Comparison of ENCODE assay signal across 8 mouse cellular contexts in the genomic region with DNA sequence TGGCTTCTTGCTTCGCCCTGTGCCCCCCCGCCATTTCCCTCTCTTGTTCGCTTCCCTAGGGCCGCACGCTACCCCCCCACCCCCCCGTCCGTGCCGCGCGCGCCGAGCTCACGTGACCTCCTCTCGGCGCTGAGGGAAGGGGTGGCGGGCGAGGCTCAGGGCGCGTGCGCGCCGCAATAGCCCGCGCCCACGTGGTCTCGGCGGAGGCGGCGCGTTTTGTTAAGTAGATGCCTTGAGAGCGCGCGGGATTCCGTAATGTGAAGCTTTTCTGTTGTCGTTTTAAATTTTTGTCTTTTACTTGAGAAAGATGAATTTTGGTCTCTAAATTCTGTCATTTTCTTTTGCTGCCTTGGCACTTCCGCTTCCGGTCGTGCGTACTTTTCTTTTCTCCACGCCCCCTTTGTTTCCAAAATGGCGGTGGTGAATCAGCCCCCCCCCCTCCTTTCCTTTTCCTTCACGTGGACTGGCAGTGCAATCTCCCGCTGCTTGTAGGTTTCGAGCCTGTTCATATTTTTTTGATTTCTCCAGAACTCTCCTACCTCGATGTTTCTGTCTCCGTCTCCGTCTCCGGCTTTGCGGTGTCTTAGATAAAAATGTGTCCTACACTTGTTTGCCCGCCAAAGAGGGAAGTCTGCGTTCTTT. TPM values are rescaled to one million over a fixed set of nuclear protein-coding genes. Genes with fewer than 3 reads are reported as not detected.
A peak's percentile ranks its signal among the peaks of the same experiment; 100 is the strongest.
DNase-seq lines count a peak whose midpoint lies in the region; ATAC-seq and TF ChIP-seq lines count a peak whose summit lies in the region.

No protein-coding gene starts in this region.

- H3K4me2 ChIP-seq in hindbrain, embryonic 11.5 days (replicated peaks; ENCODE audit: low read depth, low read length): peak overlapping the region; percentile 47
- H3K4me2 ChIP-seq in liver, embryonic 11.5 days: peak overlapping the region; percentile 100

- no peaks in the 10 kb centered on the region for H3K9me3 ChIP-seq in ES-Bruce4 (replicated peaks; ENCODE audit: control insufficient read depth, insufficient read depth, low read length, poor library complexity, severe bottlenecking)
- no peaks in the 10 kb centered on the region for H3K9me3 ChIP-seq in hindbrain, embryonic 11.5 days (ENCODE audit: control insufficient read depth, low read length)
- no peaks in the 10 kb centered on the region for H3K9me3 ChIP-seq in liver, embryonic 11.5 days (ENCODE audit: control insufficient read depth, low read length)

- peaks cover 3% of the 10 kb centered on the region; the same call in 1 of the 2 replicates for H3K4me1 ChIP-seq in kidney, adult 2 months (ENCODE audit: control insufficient read depth, insufficient read depth, low read length)
- peaks cover 8% of the 10 kb centered on the region for H3K4me1 ChIP-seq in ES-Bruce4 (ENCODE audit: control insufficient read depth, insufficient read depth, low read length)
- H3K4me1 ChIP-seq in hindbrain, embryonic 11.5 days (replicated peaks; ENCODE audit: control insufficient read depth, insufficient read depth, low read length): peaks cover 2% of the 10 kb centered on the region; the same call in 1 of the 2 replicates
- H3K4me1 ChIP-seq in liver, embryonic 11.5 days (replicated peaks; ENCODE audit: control insufficient read depth, insufficient read depth, low read length): peaks cover 37% of the 10 kb centered on the region

- no peaks in the 10 kb centered on the region; the same call in 1 of the 2 replicates for H3K36me3 ChIP-seq in kidney, adult 2 months (ENCODE audit: control insufficient read depth, insufficient read depth, low read length)
- H3K36me3 ChIP-seq in ES-Bruce4 (ENCODE audit: control insufficient read depth, insufficient read depth, low read length, poor library complexity, severe bottlenecking): peaks cover 6% of the 10 kb centered on the region
- 0 out of 2 replicates have a peak, but pooled peaks cover 3% of the 10 kb centered on the region for H3K36me3 ChIP-seq in hindbrain, embryonic 11.5 days (ENCODE audit: control insufficient read depth, insufficient read depth, low read length)
- H3K36me3 ChIP-seq in liver, embryonic 11.5 days (ENCODE audit: control insufficient read depth, insufficient read depth, low read length): peaks cover 18% of the 10 kb centered on the region

- under 1% methylated on average over 51 of the region's 51 CpGs for WGBS in kidney, adult 2 months
- WGBS in hindbrain, embryonic 11.5 days: under 1% methylated on average over 32 of the region's 51 CpGs
- WGBS in liver, embryonic 11.5 days: under 1% methylated on average over 48 of the region's 51 CpGs

- H3K9ac ChIP-seq in ES-Bruce4 (ENCODE audit: low read depth, poor library complexity, severe bottlenecking): peak overlapping the region; percentile 93
- H3K9ac ChIP-seq in hindbrain, embryonic 11.5 days (ENCODE audit: low read depth, low read length): peak overlapping the region; percentile 94
- peak overlapping the region; percentile 98 for H3K9ac ChIP-seq in liver, embryonic 11.5 days (ENCODE audit: low read depth, low read length)

- peak; percentile 57 for ATAC-seq in hindbrain, embryonic 11.5 days (ENCODE audit: low FRiP score)
- ATAC-seq in liver, embryonic 11.5 days (replicated peaks; ENCODE audit: low FRiP score): peak; percentile 67

- TF ChIP-seq CTCF in kidney, adult 2 months (conservative IDR thresholded peaks at IDR 0.05; ENCODE audit: insufficient read depth, insufficient read length, low read depth, low read length): no peak
- TF ChIP-seq CTCF in ES-Bruce4 (IDR thresholded peaks at IDR 0.05; ENCODE audit: low read depth, low read length): no peak

- H3K4me3 ChIP-seq in kidney, adult 2 months (ENCODE audit: insufficient read depth, low read depth, low read length): peak overlapping the region; percentile 87
- peak overlapping the region; percentile 81 for H3K4me3 ChIP-seq in ES-Bruce4 (ENCODE audit: low read depth, low read length)
- H3K4me3 ChIP-seq in hindbrain, embryonic 11.5 days (ENCODE audit: low read depth, low read length): peak overlapping the region; percentile 79
- peak overlapping the region; percentile 80 for H3K4me3 ChIP-seq in liver, embryonic 11.5 days (ENCODE audit: low read depth, low read length)

- TF ChIP-seq EP300 in ES-Bruce4 (IDR thresholded peaks at IDR 0.05; ENCODE audit: insufficient read depth, low read depth, low read length): no peak

- TF ChIP-seq POLR2A in kidney, adult 2 months (IDR thresholded peaks at IDR 0.05; ENCODE audit: low read depth, low read length): no peak
- TF ChIP-seq POLR2A in ES-Bruce4 (IDR thresholded peaks at IDR 0.05; ENCODE audit: insufficient read depth, low read length): no peak

- DNase-seq in kidney, adult 2 months: peak; percentile 82
- DNase-seq in kidney, adult 11 months: no peak
- DNase-seq in embryo, embryonic 9.5 days (ENCODE audit: extremely low spot score): peak; percentile 88
- peak; percentile 88 for DNase-seq in hindbrain, embryonic 11.5 days (ENCODE audit: low spot score)
- peak; percentile 78 for DNase-seq in liver, embryonic 11.5 days (ENCODE audit: low spot score)
- peak; percentile 73 to 79 for DNase-seq in natural killer cell, adult 2 months (ENCODE audit: low spot score in 2 of 2)
- no peak for DNase-seq in cerebellum, adult 11 months

- H3K27me3 ChIP-seq in kidney, adult 2 months (replicated peaks; ENCODE audit: control insufficient read depth, insufficient read depth, low read length): no peaks in the 10 kb centered on the region
- H3K27me3 ChIP-seq in ES-Bruce4 (ENCODE audit: control insufficient read depth, insufficient read depth, low read length, poor library complexity, severe bottlenecking): no peaks in the 10 kb centered on the region
- peaks cover 7% of the 10 kb centered on the region for H3K27me3 ChIP-seq in hindbrain, embryonic 11.5 days (ENCODE audit: control insufficient read depth, insufficient read depth, low read length)
- peaks cover 15% of the 10 kb centered on the region for H3K27me3 ChIP-seq in liver, embryonic 11.5 days (replicated peaks; ENCODE audit: control insufficient read depth, insufficient read depth, low read length)

- H3K27ac ChIP-seq in kidney, adult 2 months (ENCODE audit: insufficient read depth, low read depth, low read length): peak overlapping the region; percentile 87
- peak overlapping the region; percentile 55 for H3K27ac ChIP-seq in ES-Bruce4 (ENCODE audit: insufficient read depth, low read length)
- peak overlapping the region; percentile 98 for H3K27ac ChIP-seq in hindbrain, embryonic 11.5 days (ENCODE audit: low read depth, low read length)
- H3K27ac ChIP-seq in liver, embryonic 11.5 days (ENCODE audit: low read depth, low read length): peak overlapping the region; percentile 98

RNA-seq across cellular contexts. Expression of a gene that starts 0.5 kb away (rescaled TPM):
- polyA plus RNA-seq in kidney, adult 2 months (2012; rRNA removed): 132 and 153 TPM in 2 replicates
- polyA plus RNA-seq in ES-Bruce4 (2011; ENCODE audit: insufficient read depth, insufficient read length, low read depth, missing spikeins): 236 and 262 TPM in 2 replicates
- polyA plus RNA-seq in hindbrain, embryonic 11.5 days (2014; fragmentation: Nextera tagmentation; extraction: Ambion mirVana): 161 and 162 TPM in 2 replicates
- polyA plus RNA-seq in liver, embryonic 11.5 days (2014; fragmentation: Nextera tagmentation; extraction: Ambion mirVana): 169 TPM in 2 replicates

RNA-seq across cellular contexts. Expression of a gene that starts 11.1 kb away (rescaled TPM):
- polyA plus RNA-seq in kidney, adult 2 months (2012; rRNA removed): 17.0 and 17.1 TPM in 2 replicates
- 14.0 and 16.0 TPM in 2 replicates for polyA plus RNA-seq in ES-Bruce4 (2011; ENCODE audit: insufficient read depth, insufficient read length, low read depth, missing spikeins)
- 32.4 and 37.5 TPM in 2 replicates for polyA plus RNA-seq in hindbrain, embryonic 11.5 days (2014; fragmentation: Nextera tagmentation; extraction: Ambion mirVana)
- 11.5 and 14.1 TPM in 2 replicates for polyA plus RNA-seq in liver, embryonic 11.5 days (2014; fragmentation: Nextera tagmentation; extraction: Ambion mirVana)

RNA-seq across cellular contexts. Expression of a gene that starts 17.6 kb away (rescaled TPM):
- 243 and 262 TPM in 2 replicates for polyA plus RNA-seq in kidney, adult 2 months (2012; rRNA removed)
- 68.8 and 69.1 TPM in 2 replicates for polyA plus RNA-seq in ES-Bruce4 (2011; ENCODE audit: insufficient read depth, insufficient read length, low read depth, missing spikeins)
- polyA plus RNA-seq in hindbrain, embryonic 11.5 days (2014; fragmentation: Nextera tagmentation; extraction: Ambion mirVana): 54.2 and 55.3 TPM in 2 replicates
- 82.9 and 88.9 TPM in 2 replicates for polyA plus RNA-seq in liver, embryonic 11.5 days (2014; fragmentation: Nextera tagmentation; extraction: Ambion mirVana)

RNA-seq across cellular contexts. Expression of a gene that starts 24.2 kb away (rescaled TPM):
- polyA plus RNA-seq in kidney, adult 2 months (2012; rRNA removed): 6.4 and 6.8 TPM in 2 replicates
- polyA plus RNA-seq in ES-Bruce4 (2011; ENCODE audit: insufficient read depth, insufficient read length, low read depth, missing spikeins): 0.30 TPM in 1 of 2 replicates, not detected in the other
- 3.1 and 4.3 TPM in 2 replicates for polyA plus RNA-seq in hindbrain, embryonic 11.5 days (2014; fragmentation: Nextera tagmentation; extraction: Ambion mirVana)
- 2.4 and 2.6 TPM in 2 replicates for polyA plus RNA-seq in liver, embryonic 11.5 days (2014; fragmentation: Nextera tagmentation; extraction: Ambion mirVana)

RNA-seq across cellular contexts. Expression of a gene that starts 28.6 kb away (rescaled TPM):
- polyA plus RNA-seq in kidney, adult 2 months (2012; rRNA removed): not detected in 2 replicates
- polyA plus RNA-seq in ES-Bruce4 (2011; ENCODE audit: insufficient read depth, insufficient read length, low read depth, missing spikeins): 1.9 TPM in 1 of 2 replicates, not detected in the other
- not detected in 2 replicates for polyA plus RNA-seq in hindbrain, embryonic 11.5 days (2014; fragmentation: Nextera tagmentation; extraction: Ambion mirVana)
- 0.22 TPM in 1 of 2 replicates, not detected in the other for polyA plus RNA-seq in liver, embryonic 11.5 days (2014; fragmentation: Nextera tagmentation; extraction: Ambion mirVana)

Comparison
In these comparisons a context has a peak if more than half of its experiments do, and no peak if none do; other contexts are left out.
1. DNase-seq: peak in kidney, adult 2 months (single experiment), embryo, embryonic 9.5 days (single experiment), hindbrain, embryonic 11.5 days (single experiment), liver, embryonic 11.5 days (single experiment) and natural killer cell, adult 2 months (2 of 2); none in kidney, adult 11 months (single experiment) and cerebellum, adult 11 months (single experiment).
2. Peak in every context shown above with its lines, with median percentiles within 50 percentile points of each other: H3K27ac ChIP-seq, H3K4me3 ChIP-seq and H3K9ac ChIP-seq.